In the genomic region with DNA sequence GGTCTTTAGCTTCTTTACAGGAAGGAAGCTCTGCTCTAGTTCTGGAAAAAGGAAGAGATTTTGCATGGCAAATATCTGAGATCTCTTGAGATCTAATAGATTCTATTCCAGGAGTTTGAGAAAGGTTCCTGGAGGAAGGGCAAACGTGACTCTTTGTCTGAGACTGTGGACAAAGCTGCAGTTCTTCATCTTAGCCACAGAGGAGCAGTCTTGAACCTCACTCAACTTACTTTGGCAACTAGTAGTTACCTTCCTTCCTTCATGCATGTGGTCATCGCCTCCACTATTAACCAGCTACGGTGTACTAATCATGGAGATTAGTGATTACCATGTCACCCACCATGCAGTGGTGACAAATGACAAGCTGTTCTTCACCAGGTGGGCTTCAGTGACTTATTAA, we compare ENCODE assay signal across 14 mouse cellular contexts. TPM values are rescaled to one million over a fixed set of nuclear protein-coding genes. Genes with fewer than 3 reads are reported as not detected.
DNase-seq lines count a peak whose midpoint lies in the region; ATAC-seq and TF ChIP-seq lines count a peak whose summit lies in the region.
"Had no signal": no experiment of that assay in that cellular context is flagged by ENCODE, and none has a peak within 500 bp of the region (broad histone marks: within the 10 kb centered on the region; RNA-seq: fewer than 3 reads in every experiment).

No protein-coding gene starts in this region.

- 59% methylated on average over 3 of the region's 3 CpGs for WGBS in heart, postnatal 0 days
- WGBS in heart, embryonic 12.5 days, result 54% methylated on average over 3 of the region's 3 CpGs
- WGBS in lung, postnatal 0 days, result 58% methylated on average over 3 of the region's 3 CpGs
- 53% methylated on average over 3 of the region's 3 CpGs for WGBS in stomach, postnatal 0 days
- 70% methylated on average over 3 of the region's 3 CpGs for WGBS in neural tube, embryonic 15.5 days

- peak; percentile 45 for TF ChIP-seq CTCF in heart, postnatal 0 days (IDR thresholded peaks at IDR 0.05; ENCODE audit: low read depth)
- TF ChIP-seq CTCF in lung, postnatal 0 days (IDR thresholded peaks at IDR 0.05), result peak; percentile 78
- peak; percentile 60 for TF ChIP-seq CTCF in Patski (IDR thresholded peaks at IDR 0.05)
- TF ChIP-seq CTCF in stomach, postnatal 0 days (IDR thresholded peaks at IDR 0.05; ENCODE audit: low read depth), result peak; percentile 76

- TF ChIP-seq EP300 in heart, postnatal 0 days (IDR thresholded peaks at IDR 0.05; ENCODE audit: low read depth), result no peak
- no peak for TF ChIP-seq EP300 in lung, postnatal 0 days (IDR thresholded peaks at IDR 0.05)
- no peak for TF ChIP-seq EP300 in stomach, postnatal 0 days (optimal IDR thresholded peaks at IDR 0.05)

- in situ Hi-C loops in Patski (cut with MboI; ENCODE audit: low pct_unique_long_range_greater_than_20kb), result no loop called here

- H3K4me3 ChIP-seq in heart, postnatal 0 days (ENCODE audit: low read depth, low read length), result no peak overlapping the region
- no peak overlapping the region for H3K4me3 ChIP-seq in heart, embryonic 12.5 days
- no peak overlapping the region for H3K4me3 ChIP-seq in lung, postnatal 0 days (ENCODE audit: low read depth, low read length)
- no peak overlapping the region for H3K4me3 ChIP-seq in stomach, postnatal 0 days (ENCODE audit: low read depth, low read length)
- no peak overlapping the region for H3K4me3 ChIP-seq in neural tube, embryonic 15.5 days (replicated peaks)
- H3K4me3 ChIP-seq: liver, embryonic 13.5 days had no signal

- H3K9ac ChIP-seq in heart, postnatal 0 days (replicated peaks; ENCODE audit: low read depth, low read length), result no peak overlapping the region
- H3K9ac ChIP-seq in heart, embryonic 12.5 days, result no peak overlapping the region
- no peak overlapping the region for H3K9ac ChIP-seq in lung, postnatal 0 days (replicated peaks; ENCODE audit: low read depth)
- H3K9ac ChIP-seq in stomach, postnatal 0 days (ENCODE audit: low read length), result no peak overlapping the region
- H3K9ac ChIP-seq in neural tube, embryonic 15.5 days (replicated peaks), result no peak overlapping the region
- H3K9ac ChIP-seq: liver, embryonic 13.5 days had no signal

- CTCF ChIA-PET in Patski (lab: Charles Lee), result interaction anchor here (0.7 to 3.6 kb wide), 14 partner anchors 9 to 64 kb away, joined by 3 to 21 read pairs (median 4); no protein-coding TSS in a partner anchor

- no peaks in the 10 kb centered on the region for H3K4me1 ChIP-seq in heart, postnatal 0 days (ENCODE audit: control insufficient read depth, insufficient read depth)
- H3K4me1 ChIP-seq in heart, embryonic 12.5 days (replicated peaks), result no peaks in the 10 kb centered on the region
- no peaks in the 10 kb centered on the region for H3K4me1 ChIP-seq in lung, postnatal 0 days (ENCODE audit: insufficient read depth, low read depth, low read length)
- no peaks in the 10 kb centered on the region for H3K4me1 ChIP-seq in stomach, postnatal 0 days (replicated peaks; ENCODE audit: control insufficient read depth, insufficient read depth)
- H3K4me1 ChIP-seq in neural tube, embryonic 15.5 days, result no peaks in the 10 kb centered on the region
- H3K4me1 ChIP-seq: liver, embryonic 13.5 days had no signal

- no peak for ATAC-seq in heart, postnatal 0 days (ENCODE audit: insufficient read depth, low read depth)
- ATAC-seq in heart, embryonic 12.5 days (ENCODE audit: insufficient number of reproducible peaks, low FRiP score), result no peak
- no peak; the same call in 1 of the 2 replicates for ATAC-seq in lung, postnatal 0 days
- ATAC-seq in Patski, result no peak
- ATAC-seq in stomach, postnatal 0 days (ENCODE audit: low FRiP score, low TSS enrichment), result no peak
- ATAC-seq in neural tube, embryonic 15.5 days (ENCODE audit: low FRiP score), result no peak

- H3K27ac ChIP-seq in heart, postnatal 0 days (ENCODE audit: low read depth), result no peak overlapping the region
- no peak overlapping the region for H3K27ac ChIP-seq in heart, embryonic 12.5 days (ENCODE audit: poor library complexity, severe bottlenecking)
- no peak overlapping the region for H3K27ac ChIP-seq in lung, postnatal 0 days (ENCODE audit: low read length)
- no peak overlapping the region for H3K27ac ChIP-seq in stomach, postnatal 0 days (replicated peaks)
- no peak overlapping the region for H3K27ac ChIP-seq in neural tube, embryonic 15.5 days (replicated peaks)
- H3K27ac ChIP-seq: liver, embryonic 13.5 days had no signal

- POLR2A ChIA-PET in Patski (lab: Charles Lee), result interaction anchor here (1.2 kb wide), 1 partner anchor 13 kb away, joined by 3 read pairs; no protein-coding TSS in a partner anchor

- DNase-seq in heart, postnatal 0 days (ENCODE audit: low spot score), result no peak
- DNase-seq in lung, postnatal 0 days (ENCODE audit: low spot score), result peak; percentile 76
- no peak for DNase-seq in lung, adult 18-20 months
- DNase-seq in Patski (ENCODE audit: low read depth, low spot score), result no peak
- DNase-seq in stomach, postnatal 0 days (ENCODE audit: low spot score), result no peak
- DNase-seq: adrenal gland, postnatal 25 days; cerebellum, adult 11 months; liver, embryonic 13.5 days had no signal

- H3K36me3 ChIP-seq in heart, postnatal 0 days (replicated peaks; ENCODE audit: control insufficient read depth, insufficient read depth, low read length), result peaks cover 70% of the 10 kb centered on the region
- peaks cover 59% of the 10 kb centered on the region for H3K36me3 ChIP-seq in heart, embryonic 12.5 days
- H3K36me3 ChIP-seq in lung, postnatal 0 days (ENCODE audit: insufficient read depth, low read length), result peaks cover 17% of the 10 kb centered on the region; the same call in 1 of the 2 replicates
- peaks cover 15% of the 10 kb centered on the region; the same call in 1 of the 2 replicates for H3K36me3 ChIP-seq in stomach, postnatal 0 days (ENCODE audit: control insufficient read depth, insufficient read depth, low read length)
- H3K36me3 ChIP-seq in neural tube, embryonic 15.5 days, result peaks cover 70% of the 10 kb centered on the region

- no peaks in the 10 kb centered on the region for H3K27me3 ChIP-seq in heart, postnatal 0 days (ENCODE audit: control insufficient read depth, insufficient read depth, low read length)
- H3K27me3 ChIP-seq in heart, embryonic 12.5 days (replicated peaks), result no peaks in the 10 kb centered on the region
- H3K27me3 ChIP-seq in lung, postnatal 0 days (replicated peaks; ENCODE audit: insufficient read depth, low read length), result no peaks in the 10 kb centered on the region
- no peaks in the 10 kb centered on the region for H3K27me3 ChIP-seq in Patski
- no peaks in the 10 kb centered on the region for H3K27me3 ChIP-seq in stomach, postnatal 0 days (ENCODE audit: control insufficient read depth, insufficient read depth, low read length)
- no peaks in the 10 kb centered on the region for H3K27me3 ChIP-seq in neural tube, embryonic 15.5 days (replicated peaks)
- H3K27me3 ChIP-seq: liver, embryonic 13.5 days had no signal

- no peaks in the 10 kb centered on the region for H3K9me3 ChIP-seq in heart, postnatal 0 days (replicated peaks; ENCODE audit: control insufficient read depth, low read length)
- H3K9me3 ChIP-seq in heart, embryonic 12.5 days (replicated peaks), result no peaks in the 10 kb centered on the region
- H3K9me3 ChIP-seq in lung, postnatal 0 days (ENCODE audit: low read length), result no peaks in the 10 kb centered on the region
- H3K9me3 ChIP-seq in stomach, postnatal 0 days (ENCODE audit: control insufficient read depth, low read length), result no peaks in the 10 kb centered on the region
- no peaks in the 10 kb centered on the region for H3K9me3 ChIP-seq in neural tube, embryonic 15.5 days (replicated peaks)
- H3K9me3 ChIP-seq: liver, embryonic 13.5 days had no signal

- H3K4me2 ChIP-seq in heart, postnatal 0 days (ENCODE audit: low read depth, low read length), result no peak overlapping the region
- no peak overlapping the region for H3K4me2 ChIP-seq in heart, embryonic 12.5 days
- no peak overlapping the region for H3K4me2 ChIP-seq in lung, postnatal 0 days (replicated peaks; ENCODE audit: low read depth, low read length)
- no peak overlapping the region for H3K4me2 ChIP-seq in stomach, postnatal 0 days (replicated peaks; ENCODE audit: low read depth)
- H3K4me2 ChIP-seq in neural tube, embryonic 15.5 days, result no peak overlapping the region
- H3K4me2 ChIP-seq: liver, embryonic 13.5 days; midbrain, embryonic 11.5 days had no signal

RNA-seq across cellular contexts. Expression of gene Scarf2, which starts 11.7 kb away (rescaled TPM):
- 19.3 and 25.4 TPM in 2 replicates for total RNA-seq in heart, postnatal 0 days (2014; rRNA removed; ENCODE audit: low replicate concordance)
- polyA plus RNA-seq in heart, postnatal 0 days (2015; fragmentation: Nextera tagmentation; extraction: Ambion mirVana), result 2.6 and 2.8 TPM in 2 replicates
- 15.8 and 17.4 TPM in 2 replicates for polyA plus RNA-seq in heart, embryonic 12.5 days (2016; fragmentation: Nextera tagmentation; extraction: Ambion mirVana)
- 18.5 and 20.4 TPM in 2 replicates for polyA plus RNA-seq in lung, postnatal 0 days (2015; fragmentation: Nextera tagmentation; extraction: Ambion mirVana)
- 60.3 TPM for polyA plus RNA-seq in Patski (2021)
- 7.8 and 10.7 TPM in 2 replicates for polyA plus RNA-seq in stomach, postnatal 0 days (2015; fragmentation: Nextera tagmentation; extraction: Ambion mirVana)
- polyA plus RNA-seq in neural tube, embryonic 15.5 days (2015; fragmentation: Nextera tagmentation; extraction: Ambion mirVana), result 2.7 and 3.8 TPM in 2 replicates

RNA-seq across cellular contexts. Expression of gene Klhl22, which starts 25.9 kb away (rescaled TPM):
- 42.0 and 47.4 TPM in 2 replicates for total RNA-seq in heart, postnatal 0 days (2014; rRNA removed; ENCODE audit: low replicate concordance)
- polyA plus RNA-seq in heart, postnatal 0 days (2015; fragmentation: Nextera tagmentation; extraction: Ambion mirVana), result 21.7 and 23.0 TPM in 2 replicates
- polyA plus RNA-seq in heart, embryonic 12.5 days (2016; fragmentation: Nextera tagmentation; extraction: Ambion mirVana), result 42.7 and 44.4 TPM in 2 replicates
- 25.4 and 29.8 TPM in 2 replicates for polyA plus RNA-seq in lung, postnatal 0 days (2015; fragmentation: Nextera tagmentation; extraction: Ambion mirVana)
- 128 TPM for polyA plus RNA-seq in Patski (2021)
- polyA plus RNA-seq in stomach, postnatal 0 days (2015; fragmentation: Nextera tagmentation; extraction: Ambion mirVana), result 32.0 and 34.0 TPM in 2 replicates
- 86.2 and 89.1 TPM in 2 replicates for polyA plus RNA-seq in neural tube, embryonic 15.5 days (2015; fragmentation: Nextera tagmentation; extraction: Ambion mirVana)

RNA-seq across cellular contexts. Expression of gene B830017H08Rik, which starts 47.6 kb away (rescaled TPM):
- not detected in 2 replicates for total RNA-seq in heart, postnatal 0 days (2014; rRNA removed; ENCODE audit: low replicate concordance)
- polyA plus RNA-seq in heart, postnatal 0 days (2015; fragmentation: Nextera tagmentation; extraction: Ambion mirVana), result not detected in 2 replicates
- not detected in 2 replicates for polyA plus RNA-seq in heart, embryonic 12.5 days (2016; fragmentation: Nextera tagmentation; extraction: Ambion mirVana)
- not detected in 2 replicates for polyA plus RNA-seq in lung, postnatal 0 days (2015; fragmentation: Nextera tagmentation; extraction: Ambion mirVana)
- 0.21 TPM for polyA plus RNA-seq in Patski (2021)
- polyA plus RNA-seq in stomach, postnatal 0 days (2015; fragmentation: Nextera tagmentation; extraction: Ambion mirVana), result not detected in 2 replicates
- polyA plus RNA-seq in neural tube, embryonic 15.5 days (2015; fragmentation: Nextera tagmentation; extraction: Ambion mirVana), result 4.0 and 5.3 TPM in 2 replicates
- total RNA-seq: adrenal gland, postnatal 25 days; heart, adult 8-10 months; heart, postnatal 25 days had no signal
- polyA plus RNA-seq: liver, embryonic 13.5 days; thymus, postnatal 0 days had no signal

RNA-seq across cellular contexts. Expression of gene Med15, which starts 52.6 kb away (rescaled TPM):
- total RNA-seq in heart, postnatal 0 days (2014; rRNA removed; ENCODE audit: low replicate concordance), result 40.2 and 63.7 TPM in 2 replicates
- 18.0 and 18.6 TPM in 2 replicates for polyA plus RNA-seq in heart, postnatal 0 days (2015; fragmentation: Nextera tagmentation; extraction: Ambion mirVana)
- polyA plus RNA-seq in heart, embryonic 12.5 days (2016; fragmentation: Nextera tagmentation; extraction: Ambion mirVana), result 36.9 and 39.9 TPM in 2 replicates
- polyA plus RNA-seq in lung, postnatal 0 days (2015; fragmentation: Nextera tagmentation; extraction: Ambion mirVana), result 23.0 and 24.0 TPM in 2 replicates
- polyA plus RNA-seq in Patski (2021), result 69.1 TPM
- 19.4 and 22.7 TPM in 2 replicates for polyA plus RNA-seq in stomach, postnatal 0 days (2015; fragmentation: Nextera tagmentation; extraction: Ambion mirVana)
- polyA plus RNA-seq in neural tube, embryonic 15.5 days (2015; fragmentation: Nextera tagmentation; extraction: Ambion mirVana), result 46.1 and 47.3 TPM in 2 replicates

RNA-seq across cellular contexts. Expression of gene Car15, which starts 52.8 kb away (rescaled TPM):
- 0.27 and 1.1 TPM in 2 replicates for total RNA-seq in heart, postnatal 0 days (2014; rRNA removed; ENCODE audit: low replicate concordance)
- polyA plus RNA-seq in heart, postnatal 0 days (2015; fragmentation: Nextera tagmentation; extraction: Ambion mirVana), result 0.25 and 0.44 TPM in 2 replicates
- 1.5 and 1.7 TPM in 2 replicates for polyA plus RNA-seq in heart, embryonic 12.5 days (2016; fragmentation: Nextera tagmentation; extraction: Ambion mirVana)
- 1.8 TPM in 2 replicates for polyA plus RNA-seq in lung, postnatal 0 days (2015; fragmentation: Nextera tagmentation; extraction: Ambion mirVana)
- polyA plus RNA-seq in Patski (2021), result 1.4 TPM
- polyA plus RNA-seq in stomach, postnatal 0 days (2015; fragmentation: Nextera tagmentation; extraction: Ambion mirVana), result 0.63 and 1.3 TPM in 2 replicates
- polyA plus RNA-seq in neural tube, embryonic 15.5 days (2015; fragmentation: Nextera tagmentation; extraction: Ambion mirVana), result 2.8 and 3.2 TPM in 2 replicates
